Mouse (Mus musculus) olfactory bulb, adult 2 months (tissue): ENCODE results near the gene Gabra2. TPM values are rescaled to one million over a fixed set of nuclear protein-coding genes. Genes with fewer than 3 reads are reported as not detected.
A peak's percentile ranks its signal among the peaks of the same experiment; 100 is the strongest.

ENCODE experiments used
- H3K27ac ChIP-seq: fragments of 200-500 bp; 2 replicates; pipeline ENCODE4 v1.5.1; 2012; ENCODE audit warnings: low read depth, low read length; ENCODE audit not compliant: insufficient read depth
- H3K4me1 ChIP-seq: fragments of 200-500 bp; 2 replicates; pipeline ENCODE4 v1.6.1; 2012; ENCODE audit warnings: low read length; ENCODE audit not compliant: control insufficient read depth, insufficient read depth
- H3K4me3 ChIP-seq: fragments of 200-500 bp; 2 replicates; pipeline ENCODE4 v1.5.1; 2012; ENCODE audit warnings: mild to moderate bottlenecking, low read depth, low read length, moderate library complexity; ENCODE audit not compliant: insufficient read depth
- CTCF ChIP-seq: fragments of 200-500 bp; IDR thresholded peaks from 2 replicates; pipeline ENCODE4 v1.5.1; 2012; ENCODE audit warnings: low read depth, mild to moderate bottlenecking, low read length, moderate library complexity; ENCODE audit not compliant: insufficient read depth
- POLR2A ChIP-seq: fragments of 200-500 bp; IDR thresholded peaks from 2 replicates; pipeline ENCODE4 v1.6.1; 2012; ENCODE audit warnings: mild to moderate bottlenecking, low read depth, low read length, moderate library complexity; ENCODE audit not compliant: insufficient read depth
- WGBS: fragments of 180-500 bp; shearing (Covaris S2); methylation state at CpG from one replicate; pipeline ENCODE4 v1.1.7; 2018; 5-methylcytosine and 5-hydroxymethylcytosine counted together
- polyA plus RNA-seq: library from polyadenylated mRNA; stranded (reverse); fragments of >200 nt; gene quantifications from 2 replicates; pipeline ENCODE4 v1.2.4, GENCODE M21; 2012; ENCODE audit warnings: low replicate concordance; ENCODE audit not compliant: missing spikeins, insufficient read depth, insufficient read length

The Gabra2 gene
- polyA plus RNA-seq: not detected in 2 replicates

- no peak; the same call in 1 of the 2 replicates for TF ChIP-seq CTCF
- TF ChIP-seq POLR2A: peak; percentile 51
- under 1% methylated on average over 55 of the region's 55 CpGs for WGBS
- peak within 1 kb of the TSS; percentile 79 for H3K4me3 ChIP-seq
- H3K4me1 ChIP-seq: no peaks in the 10 kb centered on the region
- H3K27ac ChIP-seq: peak within 1 kb of the TSS; percentile 97
These were observed at the start of gene Gabra2 for GRCm38 (mm10) chr5:71095725-71096607. Gene Gabra2 (minus strand): TSS chr5:71095849.

- 44% methylated on average over 4 of the region's 4 CpGs for WGBS
- no peak overlapping the region for H3K27ac ChIP-seq
These were observed 41.0 kb upstream of the Gabra2 start for GRCm38 (mm10) chr5:71136691-71137090.

GRCm38 (mm10) chr5:71135840-71136239 is 40.2 kb upstream of the Gabra2 start:
- no peaks in the 10 kb centered on the region for H3K4me1 ChIP-seq
- WGBS: 92% methylated on average over 2 of the region's 2 CpGs
- H3K27ac ChIP-seq: no peak overlapping the region
- no peak overlapping the region for H3K4me3 ChIP-seq
- TF ChIP-seq CTCF (no peak), POLR2A (no peak)

More at GRCm38 (mm10) chr5:71136691-71137090, 41.0 kb upstream of the Gabra2 start:
- H3K4me1 ChIP-seq: no peaks in the 10 kb centered on the region
- TF ChIP-seq CTCF (no peak), POLR2A (no peak)
- H3K4me3 ChIP-seq: no peak overlapping the region

GRCm38 (mm10) chr5:71127721-71128120 is 32.1 kb upstream of the Gabra2 start:
- Histone ChIP-seq H3K4me1 (no peaks in the 10 kb centered on the region), H3K4me3 (no peak overlapping the region), H3K27ac (no peak overlapping the region)
- WGBS: 49% methylated on average over 3 of the region's 3 CpGs
- TF ChIP-seq POLR2A: no peak
- no peak for TF ChIP-seq CTCF

GRCm38 (mm10) chr5:71115216-71115615 is 19.6 kb upstream of the Gabra2 start:
- TF ChIP-seq CTCF: no peak
- no peak for TF ChIP-seq POLR2A
- Histone ChIP-seq H3K4me1 (no peaks in the 10 kb centered on the region), H3K27ac (no peak overlapping the region), H3K4me3 (no peak overlapping the region)
- 60% methylated on average over 1 of the region's 1 CpGs for WGBS

GRCm38 (mm10) chr5:71095180-71095579 is 469 bp downstream of the Gabra2 start:
- TF ChIP-seq POLR2A: peak; percentile 37; the same call in 1 of the 2 replicates
- no peak for TF ChIP-seq CTCF
- Histone ChIP-seq H3K27ac (peak overlapping the region; percentile 97), H3K4me1 (no peaks in the 10 kb centered on the region), H3K4me3 (peak overlapping the region; percentile 79)
- WGBS: under 1% methylated on average over 19 of the region's 19 CpGs

GRCm38 (mm10) chr5:71094776-71095175 is 873 bp downstream of the Gabra2 start:
- 8% methylated on average over 10 of the region's 10 CpGs for WGBS
- Histone ChIP-seq H3K4me1 (no peaks in the 10 kb centered on the region), H3K27ac (peak overlapping the region; percentile 97), H3K4me3 (peak overlapping the region; percentile 79)
- no peak for TF ChIP-seq POLR2A

- no peak overlapping the region for H3K27ac ChIP-seq
- no peaks in the 10 kb centered on the region for H3K4me1 ChIP-seq
- TF ChIP-seq CTCF (no peak), POLR2A (no peak)
- WGBS: 36% methylated on average over 2 of the region's 2 CpGs
- H3K4me3 ChIP-seq: no peak overlapping the region
These were observed 1.8 kb downstream of the Gabra2 start for GRCm38 (mm10) chr5:71093807-71094206.

- Histone ChIP-seq H3K4me3 (peak overlapping the region; percentile 29; the same call in 1 of the 2 replicates), H3K4me1 (no peaks in the 10 kb centered on the region), H3K27ac (no peak overlapping the region)
- TF ChIP-seq CTCF: no peak
- TF ChIP-seq POLR2A: no peak
These were observed 3.2 kb downstream of the Gabra2 start for GRCm38 (mm10) chr5:71092475-71092874.

- no peak overlapping the region for H3K4me3 ChIP-seq
- H3K27ac ChIP-seq: no peak overlapping the region
- WGBS: 48% methylated on average over 2 of the region's 2 CpGs
- TF ChIP-seq POLR2A (no peak), CTCF (no peak)
- H3K4me1 ChIP-seq: no peaks in the 10 kb centered on the region
These were observed 3.7 kb downstream of the Gabra2 start for GRCm38 (mm10) chr5:71091926-71092325.
